Mouse (Mus musculus) thymus, postnatal 0 days (tissue): ENCODE data around the gene Gm10318. TPM values are rescaled to one million over a fixed set of nuclear protein-coding genes. Genes with fewer than 3 reads are reported as not detected.

Experiments used
- DNase-seq: peaks from one replicate; pipeline ENCODE4 v3.0.0-alpha.2; 2015; ENCODE audit warnings: low spot score
- polyA plus RNA-seq: library from polyadenylated mRNA; unstranded; fragments of >200 nt; fragmentation: Nextera tagmentation; extraction: Ambion mirVana; gene quantifications from 2 replicates; pipeline ENCODE4 v1.2.1, GENCODE M21; 2015

The Gm10318 gene
- polyA plus RNA-seq, 1 experiment from 2014 or later = not detected

GRCm38 (mm10) chr10:77890987-77891565 is 38.4 kb downstream of the Gm10318 start:
- DNase-seq = no peak

- no peak for DNase-seq
These were observed 42.9 kb downstream of the Gm10318 start for GRCm38 (mm10) chr10:77895562-77895961.

- DNase-seq = no peak
These were observed 47.5 kb downstream of the Gm10318 start for GRCm38 (mm10) chr10:77900126-77900525.

- DNase-seq = no peak
These were observed 48.5 kb downstream of the Gm10318 start for GRCm38 (mm10) chr10:77900903-77901818.

- no peak for DNase-seq
These were observed 49.2 kb downstream of the Gm10318 start for GRCm38 (mm10) chr10:77901871-77902210.

GRCm38 (mm10) chr10:77902211-77902893 is 49.7 kb downstream of the Gm10318 start, which contains the start of gene Lrrc3:
Lrrc3 (minus strand) TSS chr10:77902536.
- DNase-seq = peak; percentile 13

GRCm38 (mm10) chr10:77902894-77903715 is 50.4 kb downstream of the Gm10318 start:
- peak; percentile 21 for DNase-seq

Other genes starting within 250 kb of the Gm10318 start
- 251 and 259 TPM in 2 replicates for gene Sumo3, start 246.8 kb upstream of the Gm10318 start, polyA plus RNA-seq
- 9.2 and 23.4 TPM in 2 replicates for gene Gm49325, start 246.7 kb upstream of the Gm10318 start, polyA plus RNA-seq
- 67.9 and 69.8 TPM in 2 replicates for gene Ube2g2, start 230.6 kb upstream of the Gm10318 start, polyA plus RNA-seq
- gene Tspear, start 166.3 kb upstream of the Gm10318 start, polyA plus RNA-seq = 0.77 and 0.84 TPM in 2 replicates
- not detected in 2 replicates for gene Gm19402, start 162.1 kb upstream of the Gm10318 start, polyA plus RNA-seq
- gene Gm9508, start 155.6 kb upstream of the Gm10318 start, polyA plus RNA-seq = not detected in 2 replicates
- gene Gm10272, start 146.2 kb upstream of the Gm10318 start, polyA plus RNA-seq = not detected in 2 replicates
- not detected in 2 replicates for gene Gm10024, start 141.4 kb upstream of the Gm10318 start, polyA plus RNA-seq
- not detected in 2 replicates for gene Gm10142, start 137.1 kb upstream of the Gm10318 start, polyA plus RNA-seq
- not detected in 2 replicates for gene Krtap12-1, start 132.3 kb upstream of the Gm10318 start, polyA plus RNA-seq
- not detected in 2 replicates for gene Gm10100, start 126.4 kb upstream of the Gm10318 start, polyA plus RNA-seq
- not detected in 2 replicates for gene Gm18596, start 110.2 kb upstream of the Gm10318 start, polyA plus RNA-seq
- not detected in 2 replicates for gene Gm9736, start 101.5 kb upstream of the Gm10318 start, polyA plus RNA-seq
- gene Gm3233, start 93.2 kb upstream of the Gm10318 start, polyA plus RNA-seq = not detected in 2 replicates
- not detected in 2 replicates for gene Gm3238, start 81.5 kb upstream of the Gm10318 start, polyA plus RNA-seq
- not detected in 2 replicates for gene Gm7138, start 75.9 kb upstream of the Gm10318 start, polyA plus RNA-seq
- gene Gm3250, start 70.3 kb upstream of the Gm10318 start, polyA plus RNA-seq = not detected in 2 replicates
- gene Gm7137, start 64.7 kb upstream of the Gm10318 start, polyA plus RNA-seq = not detected in 2 replicates
- gene Gm9639, start 57.8 kb upstream of the Gm10318 start, polyA plus RNA-seq = not detected in 2 replicates
- gene Gm19668, start 53.7 kb upstream of the Gm10318 start, polyA plus RNA-seq = not detected in 2 replicates
- not detected in 2 replicates for gene Gm9507, start 41.0 kb upstream of the Gm10318 start, polyA plus RNA-seq
- gene Gm2696, start 38.2 kb upstream of the Gm10318 start, polyA plus RNA-seq = not detected in 2 replicates
- not detected in 2 replicates for gene Krtap10-4, start 25.8 kb upstream of the Gm10318 start, polyA plus RNA-seq
- gene Krtap10-10, start 16.9 kb upstream of the Gm10318 start, polyA plus RNA-seq = not detected in 2 replicates
- gene Gm36176, start 6.1 kb upstream of the Gm10318 start, polyA plus RNA-seq = not detected in 2 replicates
- not detected in 2 replicates for gene Gm3285, start 9.1 kb downstream of the Gm10318 start, polyA plus RNA-seq
- 1.2 TPM in 2 replicates for gene Lrrc3, start 49.7 kb downstream of the Gm10318 start, polyA plus RNA-seq
- 18.1 and 21.8 TPM in 2 replicates for gene Trpm2, start 117.7 kb downstream of the Gm10318 start, polyA plus RNA-seq
- 20.9 and 21.0 TPM in 2 replicates for gene 1810043G02Rik, start 125.7 kb downstream of the Gm10318 start, polyA plus RNA-seq
- 41.1 and 45.5 TPM in 2 replicates for gene Pfkl, start 157.2 kb downstream of the Gm10318 start, polyA plus RNA-seq
- gene Dnmt3l, start 189.1 kb downstream of the Gm10318 start, polyA plus RNA-seq = 0.69 and 1.1 TPM in 2 replicates
- gene Aire, start 190.8 kb downstream of the Gm10318 start, polyA plus RNA-seq = 8.8 and 10.1 TPM in 2 replicates
- 6.2 and 6.7 TPM in 2 replicates for gene Icosl, start 216.4 kb downstream of the Gm10318 start, polyA plus RNA-seq